Mouse (Mus musculus) midbrain, embryonic 11.5 days (tissue): ENCODE data around the gene Exoc6b. TPM values are rescaled to one million over a fixed set of nuclear protein-coding genes. Genes with fewer than 3 reads are reported as not detected.

Experiments
- ATAC-seq: fragments of 200-750 bp; cut with Nextera tagmentation; 2 replicates; pipeline ENCODE4 v1.8.0; 2017; ENCODE audit warnings: moderate TSS enrichment, moderate library complexity; ENCODE audit not compliant: low FRiP score
- DNase-seq: peaks from one replicate; pipeline ENCODE4 v3.0.0; 2015; ENCODE audit warnings: low spot score; ENCODE audit errors: missing footprints
- H3K27ac ChIP-seq: fragments of 300-500 bp; sonication (generic); 2 replicates; pipeline ENCODE4 v1.5.1; 2014; ENCODE audit warnings: low read depth, low read length
- H3K27me3 ChIP-seq: fragments of 300-500 bp; sonication (generic); 2 replicates; pipeline ENCODE4 v1.6.1; 2014; ENCODE audit warnings: mild to moderate bottlenecking, low read length, moderate library complexity, mixed read lengths; ENCODE audit not compliant: control insufficient read depth, insufficient read depth
- H3K36me3 ChIP-seq: fragments of 300-500 bp; sonication (generic); 2 replicates; pipeline ENCODE4 v1.6.1; 2014; ENCODE audit warnings: mild to moderate bottlenecking, low read length, moderate library complexity, mixed read lengths; ENCODE audit not compliant: control insufficient read depth, insufficient read depth
- H3K4me1 ChIP-seq: fragments of 300-500 bp; sonication (generic); 2 replicates; pipeline ENCODE4 v1.6.1; 2014; ENCODE audit warnings: low read length; ENCODE audit not compliant: control insufficient read depth, insufficient read depth
- H3K4me2 ChIP-seq: fragments of 300-500 bp; sonication (generic); 2 replicates; pipeline ENCODE4 v1.6.1; 2014; ENCODE audit warnings: mild to moderate bottlenecking, moderate library complexity
- H3K4me3 ChIP-seq: fragments of 300-500 bp; sonication (generic); 2 replicates; pipeline ENCODE4 v1.5.1; 2014; ENCODE audit warnings: low read depth, low read length
- H3K9ac ChIP-seq: fragments of 300-500 bp; sonication (generic); 2 replicates; pipeline ENCODE4 v1.6.1; 2014; ENCODE audit warnings: low read length
- H3K9me3 ChIP-seq: fragments of 300-500 bp; sonication (generic); 2 replicates; pipeline ENCODE4 v1.6.1; 2016; ENCODE audit warnings: low read length; ENCODE audit not compliant: control insufficient read depth
- WGBS: fragments of 180-500 bp; shearing (Covaris S2); extraction: QIAGEN DNeasy Blood & Tissue Kit; methylation state at CpG from one replicate; pipeline ENCODE4 v1.1.7; 2014; 5-methylcytosine and 5-hydroxymethylcytosine counted together
- polyA plus RNA-seq: library from polyadenylated mRNA; unstranded; fragments of >200 nt; fragmentation: Nextera tagmentation; extraction: Ambion mirVana; gene quantifications from 2 replicates; pipeline ENCODE4 v1.2.1, GENCODE M21; 2014

Exoc6b gene
- polyA plus RNA-seq, 1 experiment from 2014 or later = 32.0 TPM

DNA sequence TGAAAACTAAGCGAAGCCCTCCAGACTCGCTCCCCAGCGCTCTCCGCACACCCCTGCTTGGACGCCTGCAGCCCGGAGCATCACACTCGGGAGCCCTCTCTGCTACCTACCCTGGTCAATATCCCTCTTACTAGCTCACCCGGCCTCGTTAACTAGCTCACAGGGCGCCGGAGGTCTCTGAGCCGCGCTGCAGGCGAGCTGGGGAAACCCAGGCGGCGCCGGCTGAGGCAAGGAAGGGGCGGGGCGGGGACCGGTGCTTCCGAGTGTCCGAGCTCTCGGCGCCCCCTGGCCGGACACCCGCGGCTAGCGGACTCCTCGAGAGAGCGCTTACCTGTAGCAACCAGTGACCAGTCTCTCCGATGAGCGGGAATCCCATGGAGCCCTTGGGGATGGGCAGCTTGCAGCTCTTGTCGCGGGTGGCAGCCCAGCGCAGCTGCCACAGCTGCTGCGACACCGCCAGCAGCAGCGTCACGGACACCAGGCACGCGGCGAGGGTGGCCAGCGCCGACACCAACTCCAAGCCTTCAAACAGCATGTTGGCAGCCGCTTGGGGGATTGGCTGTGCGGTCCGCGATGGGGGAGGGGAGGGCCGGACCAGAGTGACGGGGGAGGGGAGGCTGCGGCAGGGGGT is 481.7 kb downstream of the Exoc6b start:
- WGBS = under 1% methylated on average over 51 of the region's 51 CpGs
- no peaks in the 10 kb centered on the region for H3K9me3 ChIP-seq
- DNase-seq (peak; percentile 96), ATAC-seq (peak; percentile 2; the same call in 1 of the 2 replicates)
- no peak overlapping the region for H3K27ac ChIP-seq
- no peaks in the 10 kb centered on the region for H3K36me3 ChIP-seq
- peaks cover 48% of the 10 kb centered on the region for H3K4me1 ChIP-seq
- peak overlapping the region; percentile 88 for H3K4me2 ChIP-seq
- H3K9ac ChIP-seq = peak overlapping the region; percentile 49
- H3K4me3 ChIP-seq = peak overlapping the region; percentile 45
- peaks cover 82% of the 10 kb centered on the region for H3K27me3 ChIP-seq

GRCm38 (mm10) chr6:84586551-84587200 is 482.6 kb downstream of the Exoc6b start:
- ATAC-seq (no peak), DNase-seq (peak; percentile 93)
- Histone ChIP-seq H3K4me2 (peak overlapping the region; percentile 88), H3K36me3 (no peaks in the 10 kb centered on the region), H3K27ac (no peak overlapping the region), H3K4me3 (peak overlapping the region; percentile 45), H3K4me1 (peaks cover 48% of the 10 kb centered on the region), H3K9ac (peak overlapping the region; percentile 49), H3K9me3 (no peaks in the 10 kb centered on the region), H3K27me3 (peaks cover 86% of the 10 kb centered on the region)
- 2% methylated on average over 28 of the region's 28 CpGs for WGBS

GRCm38 (mm10) chr6:84585686-84586300 is 483.5 kb downstream of the Exoc6b start:
- H3K9me3 ChIP-seq = no peaks in the 10 kb centered on the region
- H3K4me2 ChIP-seq = peak overlapping the region; percentile 35
- peaks cover 95% of the 10 kb centered on the region for H3K27me3 ChIP-seq
- peaks cover 48% of the 10 kb centered on the region for H3K4me1 ChIP-seq
- H3K9ac ChIP-seq = 0 out of 2 replicates have a peak overlapping the region, but pooled peaks have one; percentile 28
- ATAC-seq (no peak), DNase-seq (peak; percentile 92)
- H3K4me3 ChIP-seq = peak overlapping the region; percentile 45
- WGBS = under 1% methylated on average over 37 of the region's 37 CpGs
- H3K27ac ChIP-seq = no peak overlapping the region
- no peaks in the 10 kb centered on the region for H3K36me3 ChIP-seq

GRCm38 (mm10) chr6:84584783-84585685 is 484.3 kb downstream of the Exoc6b start:
- ATAC-seq (no peak), DNase-seq (peak; percentile 96)
- Histone ChIP-seq H3K9me3 (no peaks in the 10 kb centered on the region), H3K4me1 (peaks cover 47% of the 10 kb centered on the region), H3K36me3 (no peaks in the 10 kb centered on the region), H3K4me2 (peak overlapping the region; percentile 35), H3K4me3 (peak overlapping the region; percentile 45), H3K27me3 (peaks cover 100% of the 10 kb centered on the region), H3K27ac (no peak overlapping the region), H3K9ac (peak overlapping the region; percentile 28; the same call in 1 of the 2 replicates)
- WGBS = under 1% methylated on average over 66 of the region's 66 CpGs

GRCm38 (mm10) chr6:84583841-84584782 is 485.2 kb downstream of the Exoc6b start:
- ATAC-seq = peak; percentile 48
- peak overlapping the region; percentile 12; the same call in 1 of the 2 replicates for H3K9ac ChIP-seq
- peaks cover 43% of the 10 kb centered on the region for H3K4me1 ChIP-seq

DNA sequence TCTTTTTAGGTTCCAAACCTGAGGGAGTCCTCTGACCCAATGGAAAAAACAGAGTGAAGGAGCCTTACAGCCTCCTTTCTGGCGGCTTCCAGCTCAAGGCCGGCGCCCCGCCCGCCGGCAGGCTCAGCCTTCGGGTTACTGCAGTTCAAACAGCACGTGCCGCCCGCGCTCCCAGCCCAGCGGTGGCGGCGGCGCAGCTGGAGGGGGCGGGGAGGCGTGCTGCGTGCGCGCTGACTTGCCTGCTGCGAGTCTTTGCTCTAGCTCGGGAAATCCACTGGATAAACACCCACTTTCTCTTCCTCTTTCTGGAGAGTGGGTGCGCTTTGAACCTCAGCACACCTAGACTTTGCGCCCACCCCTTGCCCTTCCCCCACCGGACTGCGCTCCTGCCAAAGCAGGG is 485.9 kb downstream of the Exoc6b start:
- Histone ChIP-seq H3K27me3 (peaks cover 93% of the 10 kb centered on the region), H3K9me3 (no peaks in the 10 kb centered on the region), H3K4me2 (peak overlapping the region; percentile 35), H3K9ac (no peak overlapping the region), H3K4me3 (peak overlapping the region; percentile 9; the same call in 1 of the 2 replicates), H3K27ac (no peak overlapping the region), H3K36me3 (no peaks in the 10 kb centered on the region), H3K4me1 (peaks cover 39% of the 10 kb centered on the region)
- DNase-seq (peak; percentile 96), ATAC-seq (peak; percentile 57)
- under 1% methylated on average over 25 of the region's 26 CpGs for WGBS

More at GRCm38 (mm10) chr6:84583841-84584782, 485.2 kb downstream of the Exoc6b start:
- peak overlapping the region; percentile 35 for H3K4me2 ChIP-seq
- H3K9me3 ChIP-seq = no peaks in the 10 kb centered on the region
- DNase-seq = peak; percentile 96
- H3K27me3 ChIP-seq = peaks cover 99% of the 10 kb centered on the region
- peak overlapping the region; percentile 45 for H3K4me3 ChIP-seq
- 1% methylated on average over 48 of the region's 48 CpGs for WGBS
- no peak overlapping the region for H3K27ac ChIP-seq
- H3K36me3 ChIP-seq = no peaks in the 10 kb centered on the region

DNA sequence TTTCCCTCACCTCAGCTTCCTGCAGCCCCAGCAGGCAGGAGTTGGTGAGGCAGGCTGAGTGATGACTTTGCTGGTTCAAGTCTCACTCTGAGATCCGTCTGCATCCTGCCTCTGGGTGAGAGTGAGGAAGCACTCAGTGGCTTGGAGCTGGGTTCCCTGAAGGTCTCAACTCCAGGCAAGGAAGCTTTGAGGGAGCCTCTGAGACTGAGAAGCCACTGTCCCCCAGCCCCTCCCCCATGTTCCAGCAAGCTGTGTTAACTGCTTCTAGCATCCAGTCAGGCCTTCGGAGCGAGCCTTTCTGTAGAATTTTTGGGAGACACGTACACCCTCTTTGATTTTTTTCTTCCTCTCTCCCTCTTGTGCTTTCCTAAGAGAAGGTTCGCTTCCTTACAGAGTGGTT is 486.5 kb downstream of the Exoc6b start:
- Histone ChIP-seq H3K9me3 (no peaks in the 10 kb centered on the region), H3K36me3 (no peaks in the 10 kb centered on the region), H3K27ac (no peak overlapping the region), H3K4me1 (peaks cover 38% of the 10 kb centered on the region), H3K9ac (no peak overlapping the region), H3K4me2 (no peak overlapping the region; the same call in 1 of the 2 replicates), H3K4me3 (no peak overlapping the region), H3K27me3 (peaks cover 92% of the 10 kb centered on the region)
- peak; percentile 90 for DNase-seq
- ATAC-seq = no peak
- 8% methylated on average over 5 of the region's 5 CpGs for WGBS
